Mouse (Mus musculus) kidney, adult 2 months (tissue): ENCODE measurements around the gene Rnf185. TPM values are rescaled to one million over a fixed set of nuclear protein-coding genes. Genes with fewer than 3 reads are reported as not detected.

Experiments
- DNase-seq: peaks from one replicate; pipeline ENCODE4 v3.0.0; 2021
- H3K27ac ChIP-seq: fragments of 200-500 bp; 2 replicates; pipeline ENCODE4 v1.5.1; 2012; ENCODE audit warnings: low read depth, low read length, control low read depth, inconsistent platforms; ENCODE audit not compliant: insufficient read depth
- H3K27me3 ChIP-seq: fragments of 200-500 bp; replicated peaks from 2 replicates; pipeline ENCODE4 v1.6.1; 2012; ENCODE audit warnings: mild to moderate bottlenecking, moderate library complexity, low read length, inconsistent platforms; ENCODE audit not compliant: control insufficient read depth, insufficient read depth
- H3K36me3 ChIP-seq: fragments of 200-500 bp; 2 replicates; pipeline ENCODE4 v1.6.1; 2012; ENCODE audit warnings: mild to moderate bottlenecking, moderate library complexity, low read length, inconsistent platforms; ENCODE audit not compliant: control insufficient read depth, insufficient read depth
- H3K4me1 ChIP-seq: fragments of 200-500 bp; 2 replicates; pipeline ENCODE4 v1.6.1; 2011; ENCODE audit warnings: low read length; ENCODE audit not compliant: control insufficient read depth, insufficient read depth
- H3K4me3 ChIP-seq: fragments of 200-500 bp; 2 replicates; pipeline ENCODE4 v1.5.1; 2011; ENCODE audit warnings: mild to moderate bottlenecking, low read depth, low read length, control low read depth; ENCODE audit not compliant: insufficient read depth
- CTCF ChIP-seq: fragments of 200-500 bp; conservative IDR thresholded peaks from 2 replicates; pipeline ENCODE4 v1.5.1; 2011; ENCODE audit warnings: low read depth, mild to moderate bottlenecking, control low read depth, low read length, moderate library complexity, mixed read lengths; ENCODE audit not compliant: insufficient read depth, insufficient read length
- POLR2A ChIP-seq: fragments of 200-500 bp; IDR thresholded peaks from one replicate; pipeline ENCODE4 v1.6.1; 2011; ENCODE audit warnings: low read depth, low read length, control low read depth
- whole genome bisulfite sequencing: fragments of 180-500 bp; shearing (Covaris S2); methylation state at CpG from one replicate; pipeline ENCODE4 v1.1.7; 2018; 5-methylcytosine and 5-hydroxymethylcytosine counted together
- polyA plus RNA-seq: library from polyadenylated mRNA; depleted of rRNA; stranded (reverse); fragments of >200 nt; gene quantifications from 2 replicates; pipeline ENCODE4 v1.2.3, GENCODE M21; 2012

Rnf185 gene
- polyA plus RNA-seq, 1 experiment, result 49.4 TPM

DNA sequence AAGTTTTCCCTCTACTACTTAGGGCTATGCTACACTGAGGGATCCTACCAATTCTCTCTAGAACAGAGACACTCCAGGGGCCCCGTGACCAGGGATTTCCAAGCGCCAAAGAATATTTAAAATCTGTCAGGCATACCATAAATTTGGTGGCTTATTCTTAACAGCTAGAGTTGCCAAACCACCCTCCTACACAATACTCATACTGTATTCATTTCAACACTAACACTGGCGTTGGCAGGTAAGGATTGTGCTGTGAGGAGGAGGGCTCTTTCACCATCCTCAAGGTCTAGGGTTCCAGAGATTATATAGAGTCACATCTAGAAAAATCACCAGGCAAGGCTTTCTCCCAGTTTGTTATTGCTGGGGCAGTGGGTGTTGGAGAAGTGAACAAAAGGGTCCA, 35.8 kb downstream of the Rnf185 start:
- DNase-seq, result no peak
- TF ChIP-seq CTCF, result no peak
- TF ChIP-seq POLR2A, result no peak

DNA sequence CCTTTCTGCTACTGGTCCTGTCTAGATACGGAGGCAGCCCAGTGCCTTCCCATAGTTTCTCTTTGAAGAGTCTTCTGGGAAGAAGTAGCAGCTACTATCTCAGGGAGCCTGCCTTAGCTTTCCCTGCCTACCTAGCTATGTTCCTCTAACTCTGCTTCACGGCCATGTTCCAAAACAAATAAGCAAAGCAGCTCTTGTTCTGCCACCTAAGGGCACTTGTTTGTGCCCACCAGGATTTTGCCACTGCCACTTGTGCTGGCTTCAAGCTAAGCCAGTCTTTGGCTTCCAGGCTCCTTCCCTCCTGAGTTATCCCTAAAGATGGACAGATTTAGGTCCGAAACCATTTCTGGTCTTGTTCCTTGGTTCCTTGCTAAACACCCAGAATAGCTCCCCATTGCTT, 40.1 kb downstream of the Rnf185 start:
- Histone ChIP-seq H3K4me1 (peaks cover 4% of the 10 kb centered on the region; the same call in 1 of the 2 replicates), H3K4me3 (no peak overlapping the region), H3K27me3 (no peaks in the 10 kb centered on the region), H3K36me3 (peaks cover under 1% of the 10 kb centered on the region; the same call in 1 of the 2 replicates), H3K27ac (no peak overlapping the region)
- WGBS, result 91% methylated on average over 3 of the region's 3 CpGs
- TF ChIP-seq CTCF (no peak), POLR2A (no peak)
- DNase-seq, result no peak

More for the DNA sequence above, 35.8 kb downstream of the Rnf185 start:
- no peaks in the 10 kb centered on the region for H3K4me1 ChIP-seq
- no peak overlapping the region for H3K27ac ChIP-seq
- peaks cover 1% of the 10 kb centered on the region; the same call in 1 of the 2 replicates for H3K36me3 ChIP-seq
- WGBS, result 85% methylated on average over 3 of the region's 3 CpGs
- H3K4me3 ChIP-seq, result no peak overlapping the region
- no peaks in the 10 kb centered on the region for H3K27me3 ChIP-seq

DNA sequence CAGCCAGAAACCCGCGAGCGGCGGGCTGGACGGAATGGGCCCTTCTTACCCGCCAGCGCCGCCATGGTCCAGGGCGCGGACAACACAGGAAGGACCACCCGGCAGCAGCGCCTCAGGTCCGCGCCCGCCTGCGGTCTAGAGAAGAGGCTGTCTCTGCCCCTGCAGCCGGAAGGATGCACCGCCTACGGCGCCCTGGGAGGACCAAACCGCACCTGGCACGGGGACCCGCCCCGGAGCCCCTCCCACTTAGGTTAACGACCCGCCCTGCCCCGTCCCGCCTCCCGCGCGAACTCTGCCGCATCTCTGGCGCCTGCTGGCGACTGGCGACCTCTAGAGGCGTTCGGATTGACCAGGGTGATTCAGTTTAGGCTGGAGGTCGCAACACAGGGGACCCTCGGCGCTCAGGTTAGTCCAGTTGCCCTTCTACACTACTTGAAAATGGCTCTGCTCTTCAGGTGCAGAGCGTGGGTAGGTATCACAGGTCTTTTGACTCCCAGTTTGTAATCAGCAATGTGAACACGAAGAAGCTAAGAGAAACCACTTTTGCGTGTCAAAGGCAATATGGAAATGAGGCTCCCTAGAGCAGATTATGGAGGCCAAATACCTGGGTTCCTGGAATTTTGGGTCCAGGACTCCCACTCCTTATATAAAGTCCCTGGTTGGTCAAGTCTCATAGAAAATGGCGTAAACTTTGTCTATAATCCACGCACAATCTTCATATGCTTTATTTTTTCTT, 43.0 kb downstream of the Rnf185 start, which contains the start of gene Limk2:
Gene Limk2 (minus strand): TSS at position 193 of the 736 bp plus-strand sequence.
- peaks cover 4% of the 10 kb centered on the region; the same call in 1 of the 2 replicates for H3K4me1 ChIP-seq
- peak; percentile 95 for DNase-seq
- WGBS, result 3% methylated on average over 45 of the region's 45 CpGs
- peak within 1 kb of the TSS; percentile 87 for H3K27ac ChIP-seq
- TF ChIP-seq CTCF (peak; percentile 70), POLR2A (no peak)
- H3K36me3 ChIP-seq, result no peaks in the 10 kb centered on the region
- peak within 1 kb of the TSS; percentile 82 for H3K4me3 ChIP-seq
- no peaks in the 10 kb centered on the region for H3K27me3 ChIP-seq

DNA sequence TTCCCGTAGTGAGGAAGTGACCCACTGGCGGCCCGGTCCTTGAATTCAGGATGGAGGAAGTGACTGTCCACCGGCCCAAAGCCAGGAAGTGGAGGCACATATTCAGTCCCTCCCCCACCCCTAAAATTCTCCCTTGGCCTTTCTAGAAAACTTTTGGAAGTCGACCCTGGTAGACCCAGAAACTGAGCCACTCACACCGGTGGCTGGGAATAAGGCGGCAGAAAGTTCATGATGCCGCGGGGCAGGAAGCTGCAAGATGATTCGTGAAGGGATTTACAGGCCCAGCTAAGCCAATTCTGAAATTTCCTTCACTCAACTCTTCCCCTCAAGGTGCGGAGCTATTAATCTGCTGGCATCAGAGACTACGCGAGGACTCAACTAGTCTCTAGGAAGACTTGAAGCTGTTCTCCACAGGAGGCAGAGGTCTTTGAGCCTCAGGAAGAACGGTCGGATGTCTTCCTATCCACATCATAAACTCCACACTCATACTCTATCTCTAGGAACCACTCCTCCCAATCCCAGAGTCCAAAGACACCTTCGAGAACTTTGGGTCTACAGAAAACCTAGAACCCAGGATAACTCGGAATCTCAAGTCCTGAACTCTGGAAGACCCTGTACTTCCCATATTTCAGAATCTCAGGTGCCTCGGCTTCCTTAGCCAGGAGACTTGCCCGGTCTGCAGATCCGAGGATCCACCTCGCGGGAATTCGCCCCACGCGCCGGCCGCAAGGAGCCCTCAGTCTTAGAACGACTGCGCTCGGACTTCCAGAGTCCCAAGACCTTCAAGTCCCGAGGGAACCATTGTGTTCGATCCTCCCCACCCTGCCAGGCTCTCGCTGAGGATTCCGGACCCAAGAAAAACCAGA, 43.8 kb downstream of the Rnf185 start:
- no peaks in the 10 kb centered on the region for H3K36me3 ChIP-seq
- DNase-seq, result peak; percentile 46
- H3K27ac ChIP-seq, result peak overlapping the region; percentile 47; the same call in 1 of the 2 replicates
- WGBS, result 4% methylated on average over 34 of the region's 34 CpGs
- no peaks in the 10 kb centered on the region for H3K27me3 ChIP-seq
- TF ChIP-seq CTCF (no peak), POLR2A (no peak)
- peaks cover 4% of the 10 kb centered on the region; the same call in 1 of the 2 replicates for H3K4me1 ChIP-seq
- H3K4me3 ChIP-seq, result peak overlapping the region; percentile 82

DNA sequence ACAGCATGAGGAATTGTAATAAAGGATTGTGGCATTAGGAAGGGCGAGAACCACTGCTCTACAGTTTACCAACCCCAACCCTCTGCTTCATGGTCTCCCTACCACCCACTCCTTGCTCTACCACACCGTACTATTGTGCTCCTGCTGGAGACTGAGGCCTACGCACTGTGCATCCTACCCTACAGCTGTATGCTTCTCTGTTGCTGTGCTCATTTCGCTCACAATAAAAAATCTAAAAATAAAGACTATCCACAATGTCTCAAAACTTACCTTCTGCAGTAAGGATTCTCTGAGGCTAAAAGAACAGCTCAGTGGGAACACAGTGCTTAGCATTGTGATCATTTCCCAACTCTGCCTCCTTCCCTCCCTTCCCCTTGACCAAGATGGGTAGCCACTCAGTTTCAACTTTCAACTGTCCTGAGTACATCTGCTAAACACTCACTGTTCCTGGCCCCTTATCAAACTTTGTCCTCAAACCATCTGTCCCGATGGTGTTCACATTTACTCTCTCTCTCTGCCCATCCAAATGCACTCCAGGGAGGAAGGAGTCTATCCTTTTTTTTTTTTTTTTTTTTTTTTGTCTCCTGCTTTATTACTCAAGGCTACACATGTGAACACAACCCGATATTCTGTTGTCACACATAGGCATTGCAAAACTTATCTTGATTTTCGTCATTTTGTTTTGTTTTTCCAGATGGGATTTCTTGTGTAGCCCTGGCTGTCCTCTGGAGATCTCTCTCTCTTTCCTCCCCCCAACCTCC, 47.7 kb downstream of the Rnf185 start:
- no peaks in the 10 kb centered on the region for H3K36me3 ChIP-seq
- DNase-seq, result no peak
- TF ChIP-seq POLR2A (no peak), CTCF (no peak)
- H3K4me1 ChIP-seq, result peaks cover 4% of the 10 kb centered on the region; the same call in 1 of the 2 replicates
- H3K4me3 ChIP-seq, result no peak overlapping the region
- H3K27me3 ChIP-seq, result no peaks in the 10 kb centered on the region
- H3K27ac ChIP-seq, result no peak overlapping the region
- WGBS, result 83% methylated on average over 7 of the region's 7 CpGs

DNA sequence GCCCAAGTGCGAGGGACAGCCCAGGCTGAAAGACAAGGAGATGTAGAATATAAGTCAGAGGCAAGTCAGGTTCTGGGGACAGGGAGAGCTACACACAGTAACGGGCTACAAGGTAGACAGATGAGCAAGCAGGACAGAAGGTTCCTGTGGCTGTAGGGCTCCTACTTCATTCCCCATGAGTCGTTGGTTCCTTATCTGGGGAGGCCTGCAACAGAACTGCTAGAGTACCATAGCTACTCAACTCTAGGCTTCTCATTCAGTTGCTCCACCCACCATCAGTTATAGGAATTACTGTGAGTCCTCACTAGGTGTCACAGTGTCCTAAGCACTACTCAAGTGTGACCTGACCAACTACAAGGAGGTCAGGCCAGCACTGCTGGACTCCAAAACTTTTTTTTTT, 49.1 kb downstream of the Rnf185 start:
- Histone ChIP-seq H3K4me1 (no peaks in the 10 kb centered on the region), H3K36me3 (no peaks in the 10 kb centered on the region), H3K27ac (no peak overlapping the region), H3K4me3 (no peak overlapping the region), H3K27me3 (no peaks in the 10 kb centered on the region)
- 82% methylated on average over 3 of the region's 3 CpGs for WGBS
- no peak for TF ChIP-seq CTCF
- no peak for TF ChIP-seq POLR2A
- peak; percentile 15 for DNase-seq
